Mouse (Mus musculus): ENCODE measurements around the gene Gm10330.
A peak's percentile ranks its signal among the peaks of the same experiment; 100 is the strongest.
"Not testable (repeated sequence)": the region's sequence is repeated elsewhere in the genome, so short reads cannot be mapped to it uniquely, and the experiment has no call there.

The Gm10330 gene

GRCm38 (mm10) chr12:23780165-23780564 lies at the start of gene Gm10330:
TSS of gene Gm10330 (minus strand) at chr12:23780265.
- not testable (repeated sequence) for DNase-seq (ENCODE audit: low spot score in 2 of 2)

- not testable (repeated sequence) for DNase-seq (ENCODE audit: low spot score in 2 of 2)
Measured at GRCm38 (mm10) chr12:23800776-23801175, 20.7 kb upstream of the Gm10330 start.

- DNase-seq (ENCODE audit: low spot score in 2 of 2): peak in 1 of 2 experiments; percentile 4
Measured at GRCm38 (mm10) chr12:23800366-23800765, 20.3 kb upstream of the Gm10330 start.

All from urinary bladder, postnatal 36 days (tissue).